Mouse (Mus musculus) embryonic fibroblast, embryonic 13.5 days (primary cell): ENCODE data around the gene 2700097O09Rik.
"Not testable (repeated sequence)": the region's sequence is repeated elsewhere in the genome, so short reads cannot be mapped to it uniquely, and the experiment has no call there.

Source experiments
- CTCF ChIP-seq: IDR thresholded peaks from 2 replicates; pipeline ENCODE4 v1.5.1; 2011; ENCODE audit warnings: mild to moderate bottlenecking, control low read depth, low read length, moderate library complexity, borderline replicate concordance; ENCODE audit not compliant: insufficient read depth
- POLR2A ChIP-seq: IDR thresholded peaks from 2 replicates; pipeline ENCODE4 v1.6.1; 2011; ENCODE audit warnings: low read depth, mild to moderate bottlenecking, control low read depth, low read length, moderate library complexity

GRCm38 (mm10) chr12:55079726-55080600 is at the start of gene 2700097O09Rik, which contains the start of gene Srp54a:
- not testable (repeated sequence) for TF ChIP-seq CTCF
- TF ChIP-seq POLR2A, result peak; percentile 74
